Mouse (Mus musculus): ENCODE measurements at regions not wholly inside any gene's neighbourhood (a gene's known extent, or its start where the extent isn't known, plus 50 kb on each side); places are given as distances from the start of the nearest gene placed in this dataset.

DNA sequence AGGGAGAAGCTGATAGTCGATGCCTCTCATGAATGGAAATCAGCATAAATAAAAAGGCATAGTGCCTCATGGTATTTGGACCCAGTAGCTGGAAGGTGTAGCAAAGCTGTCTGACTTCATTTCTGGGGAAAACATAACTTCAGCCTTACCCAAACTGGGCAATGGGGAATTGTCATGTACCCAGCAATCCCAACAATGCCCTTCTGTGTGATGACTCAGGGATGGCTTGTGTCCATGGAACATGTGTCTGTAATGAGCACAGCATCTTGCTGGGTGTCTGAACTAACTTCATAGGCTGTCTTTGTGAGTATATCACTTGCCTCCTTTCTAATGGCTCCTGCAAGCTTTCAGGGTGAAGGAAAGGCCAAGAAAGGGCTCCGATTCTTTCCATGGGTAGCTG is 140.3 kb downstream of the Bod1 start:
- DNase-seq, result no peak

- no peak for DNase-seq
Measured at GRCm38 (mm10) chr11:31530851-31531250, 140.8 kb downstream of the Bod1 start.

DNA sequence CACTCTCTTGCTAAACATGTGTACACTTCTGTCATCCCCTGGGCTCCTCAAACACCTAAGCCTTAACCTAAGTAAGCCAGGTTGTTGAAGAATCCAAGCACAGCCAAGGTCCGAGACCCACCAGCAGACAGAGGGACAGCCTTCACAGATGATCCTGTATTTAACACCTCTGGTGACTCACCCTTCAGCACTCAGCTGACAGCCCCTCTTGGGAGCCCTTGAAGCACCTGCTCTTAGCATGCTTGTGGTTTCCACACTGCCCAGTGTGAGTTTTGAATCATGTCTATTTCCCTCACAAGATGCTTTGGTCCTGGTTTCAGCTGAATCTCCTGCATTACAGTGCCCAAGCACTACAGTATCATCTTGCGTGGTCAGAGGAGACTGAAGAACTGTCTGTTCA is 142.0 kb downstream of the Bod1 start:
- peak; percentile 77 for DNase-seq

- no peak for DNase-seq
Measured at GRCm38 (mm10) chr11:31524708-31525107, 147.0 kb downstream of the Bod1 start.

GRCm38 (mm10) chr11:31524065-31524618 is 147.5 kb downstream of the Bod1 start:
- no peak for DNase-seq

GRCm38 (mm10) chr11:31522127-31522526 is 149.6 kb downstream of the Bod1 start:
- peak; percentile 29 for DNase-seq

GRCm38 (mm10) chr11:31520909-31521308 is 150.8 kb downstream of the Bod1 start:
- DNase-seq, result no peak

GRCm38 (mm10) chr11:31503239-31503916 is 133.5 kb upstream of the Stc2 start:
- no peak for DNase-seq

DNA sequence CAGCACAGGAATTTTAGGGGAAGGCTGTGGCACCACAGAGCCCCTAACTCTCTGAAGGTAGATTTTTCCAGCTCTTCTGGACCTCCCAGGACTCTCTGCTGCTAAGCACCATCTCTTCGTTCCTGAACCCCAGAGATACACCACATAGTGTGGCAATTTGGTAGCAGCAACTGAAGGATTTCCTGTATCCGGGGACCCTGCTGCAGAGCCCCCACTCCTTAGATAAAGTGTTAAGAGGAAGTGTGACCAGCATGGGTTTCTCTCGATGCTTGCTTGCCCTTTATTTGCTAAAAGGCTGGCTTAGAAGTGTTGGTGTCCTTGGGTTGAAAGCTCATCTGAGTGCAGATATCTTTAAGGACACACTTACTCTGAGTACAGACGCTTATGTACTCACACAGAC is 115.6 kb upstream of the Stc2 start:
- no peak for DNase-seq

DNA sequence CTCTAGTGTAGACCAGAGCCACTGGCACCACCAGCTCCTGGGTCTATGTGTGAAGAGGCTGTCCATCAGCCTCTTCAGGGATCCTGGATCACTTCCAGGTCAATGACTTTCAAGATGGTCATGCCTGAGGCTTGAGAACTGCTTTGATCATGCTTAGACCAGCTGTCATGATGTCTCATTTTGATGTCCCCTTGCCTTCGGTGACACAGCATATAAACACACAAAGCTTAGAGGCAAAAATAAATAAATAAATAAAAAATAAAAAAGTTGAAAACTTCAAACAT is 111.1 kb upstream of the Stc2 start:
- DNase-seq, result no peak

- no peak for DNase-seq
Measured at GRCm38 (mm10) chr11:31480225-31481056, 110.6 kb upstream of the Stc2 start.

GRCm38 (mm10) chr11:31477763-31478162 is 107.9 kb upstream of the Stc2 start:
- no peak for DNase-seq

GRCm38 (mm10) chr11:31477104-31477503 is 107.2 kb upstream of the Stc2 start:
- DNase-seq, result no peak

GRCm38 (mm10) chr11:31473017-31473416 is 103.1 kb upstream of the Stc2 start:
- no peak for DNase-seq

- no peak for DNase-seq
Measured at GRCm38 (mm10) chr11:31470681-31471414, 101.0 kb upstream of the Stc2 start.

- peak; percentile 38 for DNase-seq
Measured at GRCm38 (mm10) chr11:31464844-31465243, 95.0 kb upstream of the Stc2 start.

GRCm38 (mm10) chr11:31462440-31462839 is 92.6 kb upstream of the Stc2 start:
- DNase-seq, result no peak

GRCm38 (mm10) chr11:31461824-31462223 is 92.0 kb upstream of the Stc2 start:
- no peak for DNase-seq

DNA sequence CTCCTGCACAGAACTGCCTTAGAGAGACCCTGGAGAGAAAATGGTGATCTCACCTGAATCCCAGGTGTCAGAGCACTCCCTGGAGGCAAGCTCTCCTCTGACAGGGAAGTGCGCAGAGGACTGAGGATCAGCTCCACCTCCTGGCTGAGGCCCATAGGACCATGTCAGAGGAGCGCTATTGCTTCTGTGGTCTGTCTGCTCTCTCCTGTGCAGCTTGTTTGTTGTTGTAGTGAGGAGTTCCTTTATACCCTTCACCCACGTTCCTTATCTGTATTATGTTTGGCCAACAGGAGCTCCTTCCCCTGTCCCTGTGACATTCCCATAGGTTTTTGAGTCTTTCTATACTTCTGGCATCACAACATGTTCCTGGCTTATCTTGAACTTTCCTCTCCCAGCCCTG is 91.5 kb upstream of the Stc2 start:
- no peak for DNase-seq

GRCm38 (mm10) chr11:31427374-31427773 is 57.5 kb upstream of the Stc2 start:
- DNase-seq, result no peak

Data from heart, postnatal 4 days (tissue).